Mouse (Mus musculus) cerebellum, adult 2 months (tissue): ENCODE measurements at regions not wholly inside any gene's neighbourhood (a gene's known extent, or its start where the extent isn't known, plus 50 kb on each side); places are given as distances from the start of the nearest gene placed in this dataset.

Experiments
- CTCF ChIP-seq: fragments of 200-500 bp; IDR thresholded peaks from 2 replicates; pipeline ENCODE4 v1.5.1; 2011; ENCODE audit warnings: low read depth, mild to moderate bottlenecking, control low read depth, low read length, moderate library complexity, borderline replicate concordance; ENCODE audit not compliant: insufficient read depth
- POLR2A ChIP-seq: fragments of 200-500 bp; IDR thresholded peaks from 2 replicates; pipeline ENCODE4 v1.6.1; 2011; ENCODE audit warnings: low read length, control low read depth, borderline replicate concordance; ENCODE audit not compliant: insufficient read depth

GRCm38 (mm10) chr3:129472008-129472407 is 60.1 kb upstream of the Elovl6 start:
- TF ChIP-seq POLR2A (no peak), CTCF (no peak)
